In the genomic region with DNA sequence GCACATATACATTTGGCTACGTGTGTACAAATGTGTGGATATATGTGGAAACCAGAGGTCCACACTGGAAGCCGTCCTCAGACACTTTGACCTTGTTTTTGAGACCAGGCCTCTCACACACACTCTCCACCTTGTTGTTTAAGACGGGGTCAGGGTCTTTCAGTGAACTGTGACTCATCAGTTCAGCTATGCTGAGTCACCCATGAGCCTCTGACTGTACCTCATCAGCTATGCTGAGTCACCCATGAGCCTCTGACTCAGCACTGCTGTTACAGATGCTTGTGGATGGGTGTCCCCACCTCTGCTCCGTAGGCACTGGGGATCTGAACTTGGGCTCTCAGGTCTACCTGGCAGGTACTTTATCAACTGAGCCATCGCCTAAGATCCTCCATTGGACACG, we compare ENCODE assay signal across 10 mouse cellular contexts.
DNase-seq lines count a peak whose midpoint lies in the region; ATAC-seq and TF ChIP-seq lines count a peak whose summit lies in the region.
"Had no signal": no experiment of that assay in that cellular context is flagged by ENCODE, and none has a peak within 500 bp of the region (broad histone marks: within the 10 kb centered on the region; RNA-seq: fewer than 3 reads in every experiment).

No protein-coding gene starts in this region.

- ATAC-seq in kidney, embryonic 14.5 days (ENCODE audit: low FRiP score, low TSS enrichment), result peak; percentile 52; the same call in 1 of the 2 replicates
- peak; percentile 96 for ATAC-seq in liver, embryonic 13.5 days (ENCODE audit: low read depth)
- no peak for ATAC-seq in inflammation-experienced regulatory T-cells, adult 6 months

- WGBS in kidney, embryonic 14.5 days, result 86% methylated on average over 6 of the region's 6 CpGs
- WGBS in liver, embryonic 13.5 days (ENCODE audit: insufficient replicate concordance), result 47% methylated on average over 6 of the region's 6 CpGs

- H3K4me3 ChIP-seq in kidney, embryonic 14.5 days (ENCODE audit: low read length), result no peak overlapping the region
- H3K4me3 ChIP-seq in ES-Bruce4 (ENCODE audit: low read depth, low read length), result no peak overlapping the region
- no peak overlapping the region for H3K4me3 ChIP-seq in liver, embryonic 13.5 days (replicated peaks)
- H3K4me3 ChIP-seq: limb, embryonic 15.5 days had no signal

- H3K36me3 ChIP-seq in kidney, embryonic 14.5 days (ENCODE audit: control insufficient read depth, insufficient read depth, low read length), result no peaks in the 10 kb centered on the region
- no peaks in the 10 kb centered on the region for H3K36me3 ChIP-seq in ES-Bruce4 (ENCODE audit: control insufficient read depth, insufficient read depth, low read length, poor library complexity, severe bottlenecking)
- no peaks in the 10 kb centered on the region for H3K36me3 ChIP-seq in liver, embryonic 13.5 days
- H3K36me3 ChIP-seq: limb, embryonic 15.5 days had no signal

- H3K9me3 ChIP-seq in kidney, embryonic 14.5 days (ENCODE audit: control insufficient read depth, low read length), result no peaks in the 10 kb centered on the region
- no peaks in the 10 kb centered on the region for H3K9me3 ChIP-seq in ES-Bruce4 (replicated peaks; ENCODE audit: control insufficient read depth, insufficient read depth, low read length, poor library complexity, severe bottlenecking)
- no peaks in the 10 kb centered on the region for H3K9me3 ChIP-seq in liver, embryonic 13.5 days (replicated peaks)
- H3K9me3 ChIP-seq: limb, embryonic 15.5 days had no signal

- no peaks in the 10 kb centered on the region for H3K4me1 ChIP-seq in kidney, embryonic 14.5 days (ENCODE audit: control insufficient read depth, insufficient read depth, low read length)
- peaks cover 2% of the 10 kb centered on the region for H3K4me1 ChIP-seq in ES-Bruce4 (ENCODE audit: control insufficient read depth, insufficient read depth, low read length)
- peaks cover 71% of the 10 kb centered on the region for H3K4me1 ChIP-seq in liver, embryonic 13.5 days (replicated peaks)
- H3K4me1 ChIP-seq: limb, embryonic 15.5 days had no signal

- H3K9ac ChIP-seq in kidney, embryonic 14.5 days (ENCODE audit: low read depth, low read length), result no peak overlapping the region
- no peak overlapping the region for H3K9ac ChIP-seq in ES-Bruce4 (ENCODE audit: low read depth, poor library complexity, severe bottlenecking)
- no peak overlapping the region for H3K9ac ChIP-seq in liver, embryonic 13.5 days
- H3K9ac ChIP-seq: limb, embryonic 15.5 days had no signal

- TF ChIP-seq POLR2A in ES-Bruce4 (IDR thresholded peaks at IDR 0.05; ENCODE audit: insufficient read depth, low read length), result no peak

- no peak overlapping the region for H3K27ac ChIP-seq in kidney, embryonic 14.5 days (ENCODE audit: low read depth, low read length)
- H3K27ac ChIP-seq in ES-Bruce4 (ENCODE audit: insufficient read depth, low read length), result no peak overlapping the region
- peak overlapping the region; percentile 77 for H3K27ac ChIP-seq in liver, embryonic 13.5 days
- H3K27ac ChIP-seq: limb, embryonic 15.5 days had no signal

- H3K4me2 ChIP-seq in kidney, embryonic 14.5 days (replicated peaks; ENCODE audit: low read depth, low read length), result no peak overlapping the region
- H3K4me2 ChIP-seq in liver, embryonic 13.5 days, result peak overlapping the region; percentile 34
- H3K4me2 ChIP-seq: limb, embryonic 15.5 days had no signal

- no peak for TF ChIP-seq CTCF in ES-Bruce4 (IDR thresholded peaks at IDR 0.05; ENCODE audit: low read depth, low read length)

- no peak for DNase-seq in kidney, postnatal 14 days
- peak; percentile 68 for DNase-seq in adrenal gland, postnatal 14 days
- peak; percentile 89 for DNase-seq in liver, embryonic 13.5 days
- DNase-seq in testis, postnatal 14 days (ENCODE audit: low spot score), result no peak
- no peak for DNase-seq in cerebellum, postnatal 36 days
- DNase-seq: cerebellum, adult 8-10 months had no signal

- 0 out of 2 replicates have a peak, but pooled peaks have one; percentile 55 for TF ChIP-seq EP300 in ES-Bruce4 (IDR thresholded peaks at IDR 0.05; ENCODE audit: insufficient read depth, low read depth, low read length)

- no peaks in the 10 kb centered on the region for H3K27me3 ChIP-seq in kidney, embryonic 14.5 days (ENCODE audit: control insufficient read depth, insufficient read depth, low read length)
- no peaks in the 10 kb centered on the region for H3K27me3 ChIP-seq in ES-Bruce4 (ENCODE audit: control insufficient read depth, insufficient read depth, low read length, poor library complexity, severe bottlenecking)
- H3K27me3 ChIP-seq in liver, embryonic 13.5 days, result no peaks in the 10 kb centered on the region
- H3K27me3 ChIP-seq: limb, embryonic 15.5 days had no signal

Comparison
In these comparisons a context has a peak if more than half of its experiments do, and no peak if none do; other contexts are left out.
1. DNase-seq: peak in adrenal gland, postnatal 14 days (single experiment) and liver, embryonic 13.5 days (single experiment); none in kidney, postnatal 14 days (single experiment), testis, postnatal 14 days (single experiment) and cerebellum, postnatal 36 days (0 of 2).